Mouse (Mus musculus): ENCODE data around the gene BC037034. TPM values are rescaled to one million over a fixed set of nuclear protein-coding genes. Genes with fewer than 3 reads are reported as not detected.
A peak's percentile ranks its signal among the peaks of the same experiment; 100 is the strongest.
"Not testable (repeated sequence)": the region's sequence is repeated elsewhere in the genome, so short reads cannot be mapped to it uniquely, and the experiment has no call there.

BC037034 gene
- total RNA-seq, 2 experiments from 2014 or later: 7.9 to 8.2 TPM

DNA sequence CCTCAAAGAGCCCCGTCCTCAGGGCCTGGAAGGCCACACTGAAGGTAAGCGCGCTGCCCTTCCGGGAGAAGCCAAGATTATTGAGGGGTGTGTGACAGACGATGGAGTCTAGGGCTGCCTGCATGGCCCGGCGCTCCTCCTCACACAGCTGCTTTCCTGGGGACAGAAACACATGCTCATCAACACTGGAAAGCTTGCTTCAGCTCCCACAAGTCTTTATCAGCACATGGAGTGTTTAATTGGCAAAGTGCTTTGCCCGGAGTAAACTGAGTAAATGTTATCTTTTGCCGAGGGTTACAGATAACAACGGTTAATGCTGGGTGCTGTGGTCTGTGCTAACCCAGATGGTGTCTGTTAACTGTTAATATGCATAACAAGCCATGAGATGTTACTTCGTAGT, 3.0 kb downstream of the BC037034 start:
- DNase-seq: no peak

GRCm38 (mm10) chr5:138260051-138260450, 3.8 kb downstream of the BC037034 start:
- no peak for DNase-seq

DNA sequence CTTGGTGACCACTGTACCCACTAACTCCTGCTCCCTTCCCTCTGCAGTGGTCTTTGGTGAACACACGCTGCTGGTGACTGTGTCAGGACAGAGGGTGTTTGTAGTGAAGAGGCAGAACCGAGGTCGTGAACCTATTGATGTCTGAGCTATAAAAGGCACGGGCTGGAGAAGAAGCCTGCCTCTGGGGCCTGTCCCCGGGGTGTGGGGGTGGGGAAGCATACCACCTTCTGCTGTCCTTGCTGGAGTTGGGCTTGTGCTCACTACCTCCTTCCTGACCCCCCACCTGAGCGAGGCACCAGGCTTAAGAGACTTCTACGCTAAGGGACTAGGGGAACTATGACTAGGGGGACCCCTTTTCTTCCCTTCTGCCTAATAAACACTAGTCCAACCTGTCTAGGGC, 4.8 kb downstream of the BC037034 start:
- DNase-seq: no peak

- DNase-seq: no peak
Observed at GRCm38 (mm10) chr5:138258542-138258941, 5.3 kb downstream of the BC037034 start.

DNA sequence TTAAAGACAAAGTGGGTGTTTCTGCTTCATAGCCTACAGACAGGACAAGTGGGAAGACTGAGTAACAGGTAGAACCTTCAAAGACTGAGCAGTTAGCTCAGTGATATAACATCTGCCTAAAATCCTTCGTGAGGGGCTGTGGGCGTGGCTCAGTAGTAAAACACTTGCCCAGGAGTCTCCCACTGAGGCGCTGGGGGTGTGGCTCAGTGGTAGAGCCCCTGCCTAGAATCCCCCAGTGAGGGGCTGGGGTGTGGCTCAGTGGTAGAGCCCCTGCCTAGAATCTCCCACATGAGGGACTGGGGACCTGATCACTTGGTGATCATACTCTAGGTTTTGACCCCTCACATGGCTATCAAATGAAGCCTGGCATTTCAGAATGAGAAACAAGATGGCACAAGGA, 5.8 kb downstream of the BC037034 start:
- DNase-seq: no peak

- DNase-seq: no peak
Observed at GRCm38 (mm10) chr5:138257585-138257978, 6.3 kb downstream of the BC037034 start.

GRCm38 (mm10) chr5:138256966-138257584, 6.8 kb downstream of the BC037034 start:
- DNase-seq: no peak

DNA sequence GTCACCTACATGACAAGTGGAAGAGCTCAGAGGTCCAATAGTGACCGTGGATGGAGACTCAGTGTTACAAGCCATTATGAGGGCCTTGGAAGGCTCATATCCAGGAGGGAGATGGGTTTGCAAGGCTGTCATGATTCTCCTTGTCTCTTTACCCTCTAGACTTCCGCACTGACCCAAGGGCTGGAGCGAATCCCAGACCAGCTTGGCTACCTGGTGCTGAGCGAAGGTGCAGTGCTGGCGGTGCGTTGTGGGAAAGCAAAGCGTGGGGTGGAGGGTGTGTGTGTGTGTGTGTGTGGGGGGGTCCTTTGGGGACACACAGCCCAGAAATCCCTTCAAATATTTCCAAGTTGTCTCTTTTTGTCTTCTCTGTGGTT, 7.8 kb downstream of the BC037034 start:
- no peak for DNase-seq

GRCm38 (mm10) chr5:138255353-138256093, 8.3 kb downstream of the BC037034 start, which contains the start of gene Lamtor4:
Lamtor4 (plus strand) TSS chr5:138255482.
- peak; percentile 94 for DNase-seq

DNA sequence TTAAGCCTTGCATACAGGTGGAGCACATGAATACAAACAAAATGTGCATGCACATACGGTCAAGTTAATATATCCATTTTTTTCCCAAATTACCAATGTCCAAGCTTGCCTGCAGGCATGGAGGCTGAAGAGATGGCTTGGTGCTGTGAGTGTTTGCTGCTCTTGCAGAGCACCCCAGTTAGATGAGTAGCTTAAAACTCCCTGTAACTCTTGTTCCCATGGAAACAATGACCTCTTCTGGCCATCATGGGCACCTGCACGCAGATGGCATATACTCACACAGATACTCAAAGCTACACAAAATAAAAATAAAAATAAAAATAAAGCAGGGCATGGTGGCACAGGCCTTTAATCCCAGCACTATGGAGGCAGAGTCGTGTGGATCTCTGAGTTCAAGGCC, 10.8 kb downstream of the BC037034 start:
- no peak for DNase-seq

DNA sequence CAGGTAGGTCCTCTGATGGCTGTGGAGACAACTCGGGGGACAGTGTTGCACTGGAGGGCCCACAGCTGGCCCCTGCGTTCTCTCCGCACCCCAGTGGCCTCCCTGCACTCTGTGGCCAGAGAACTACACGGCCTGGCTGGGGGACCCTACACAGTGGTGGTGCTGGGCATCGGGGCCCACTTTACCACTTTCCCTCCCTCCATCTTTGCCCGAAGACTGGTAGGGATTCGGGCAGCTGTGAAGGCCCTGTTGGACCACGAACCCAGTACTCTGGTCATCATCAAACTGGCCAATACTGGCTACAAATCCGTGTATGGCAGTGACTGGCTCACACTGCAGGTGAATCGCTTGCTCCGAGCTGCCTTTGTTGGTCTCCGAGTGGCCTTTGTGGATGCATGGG, 12.7 kb downstream of the BC037034 start:
- no peak for DNase-seq

- DNase-seq: no peak
Observed at GRCm38 (mm10) chr5:138241511-138241910, 22.3 kb downstream of the BC037034 start.

GRCm38 (mm10) chr5:138234224-138234623, 29.6 kb downstream of the BC037034 start:
- DNase-seq: no peak

DNA sequence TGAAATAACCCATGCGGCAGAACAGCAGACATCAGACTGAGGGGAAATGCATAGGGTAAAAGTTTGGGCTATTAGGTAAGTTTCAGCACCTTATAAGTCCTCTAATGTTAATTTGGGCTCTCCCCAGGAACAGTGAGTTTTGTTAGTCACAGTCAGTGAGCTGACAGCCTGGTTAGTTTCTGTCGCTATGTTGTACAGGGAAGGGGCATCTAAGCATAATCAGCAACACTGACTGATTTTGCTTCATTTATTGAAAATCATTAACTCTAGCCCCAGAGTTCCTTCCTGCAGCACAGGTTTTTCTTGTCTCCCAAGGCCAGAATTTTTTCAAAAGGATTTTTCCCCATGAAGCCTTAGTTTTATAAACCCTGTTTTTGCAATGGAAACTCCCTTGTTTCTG, 30.1 kb downstream of the BC037034 start:
- DNase-seq: no peak

DNA sequence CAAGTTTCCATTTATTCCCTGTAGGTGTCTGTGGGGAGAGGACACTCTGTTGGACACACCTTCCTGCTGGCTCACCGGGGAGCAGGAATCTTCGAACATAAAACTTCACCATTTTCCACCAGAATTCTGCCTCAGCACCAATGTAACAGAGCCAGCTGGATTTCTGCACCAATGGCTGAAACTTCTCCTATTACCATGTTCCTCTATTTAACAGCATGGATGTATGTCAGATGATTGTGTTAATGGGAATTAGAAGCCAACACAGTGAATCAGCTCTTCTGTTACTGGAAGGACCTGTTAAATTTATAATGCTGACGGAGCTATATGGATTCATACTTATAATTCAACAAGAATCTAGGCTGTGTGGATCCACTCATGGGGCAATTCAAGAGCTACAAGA, 34.3 kb downstream of the BC037034 start:
- DNase-seq: no peak

- DNase-seq: peak; percentile 40
Observed at GRCm38 (mm10) chr5:138228026-138228425, 35.8 kb downstream of the BC037034 start.

- DNase-seq: no peak
Observed at GRCm38 (mm10) chr5:138227367-138227766, 36.5 kb downstream of the BC037034 start.

DNA sequence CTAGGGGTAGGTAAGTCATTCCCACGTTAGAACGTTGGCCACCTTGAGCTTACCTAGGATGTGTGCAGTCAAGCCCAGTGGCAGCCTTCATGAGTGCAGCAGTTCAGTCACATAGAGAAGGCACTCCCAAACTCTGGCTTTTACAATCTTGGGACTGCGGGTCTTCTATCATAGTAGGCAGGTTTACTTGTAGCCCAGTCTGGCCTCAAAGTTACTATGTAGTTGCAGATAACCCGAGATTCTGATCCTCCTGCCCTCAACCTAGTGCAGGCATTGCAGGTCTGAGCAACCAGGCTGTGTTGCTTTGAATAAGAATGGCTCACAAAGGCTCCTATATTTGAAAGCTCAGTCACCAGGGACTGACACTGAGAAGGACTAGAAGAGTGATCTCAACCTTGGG, 37.3 kb downstream of the BC037034 start:
- no peak for DNase-seq

GRCm38 (mm10) chr5:138225700-138226099, 38.1 kb downstream of the BC037034 start, which contains the start of gene Nxpe5:
Nxpe5 (plus strand) TSS chr5:138225898.
- DNase-seq: no peak

GRCm38 (mm10) chr5:138223287-138223686, 40.5 kb downstream of the BC037034 start:
- DNase-seq: no peak

DNA sequence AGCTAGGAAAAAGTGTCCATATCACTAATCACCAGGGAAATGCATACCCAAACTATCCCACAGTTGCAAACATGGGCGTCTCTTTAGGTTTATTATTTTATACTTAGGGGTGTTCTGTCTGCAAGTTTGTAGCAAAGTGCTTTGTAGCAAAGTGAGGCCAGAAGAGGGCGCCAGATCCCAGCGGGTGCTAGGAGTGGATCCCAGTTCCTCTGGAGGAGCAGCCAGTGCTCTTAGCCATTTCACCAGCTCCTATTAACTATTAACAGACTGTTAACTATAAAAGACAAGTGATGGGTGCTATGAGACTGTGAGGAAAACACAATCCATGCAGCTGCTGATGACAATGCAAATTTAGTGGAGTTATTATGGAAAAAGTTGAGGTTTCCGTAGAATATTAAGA, 41.7 kb downstream of the BC037034 start:
- peak; percentile 90 for DNase-seq

GRCm38 (mm10) chr5:138219864-138220263, 44.0 kb downstream of the BC037034 start:
- DNase-seq: no peak

DNA sequence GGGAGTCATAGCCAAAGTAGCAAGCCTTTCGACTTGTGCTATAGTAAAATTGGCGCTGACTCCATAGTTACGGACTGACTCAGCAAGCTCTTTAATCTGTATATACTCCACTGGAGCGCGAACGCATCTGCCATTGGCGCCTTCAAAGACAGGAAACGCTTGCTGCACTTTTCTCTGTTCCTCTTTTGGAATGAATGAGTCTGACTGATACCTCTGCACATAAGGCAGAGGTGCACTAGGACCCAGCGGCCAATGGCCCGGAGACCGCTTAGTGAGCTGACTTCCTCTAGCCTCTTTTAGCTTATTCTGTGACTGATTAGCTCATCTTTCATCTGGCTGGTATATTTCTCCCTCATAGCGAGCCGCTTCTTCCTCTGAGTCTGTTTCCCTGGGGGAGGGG, 47.2 kb downstream of the BC037034 start:
- DNase-seq: not testable (repeated sequence)

Measured in heart, postnatal 4 days (tissue).